Mouse (Mus musculus) neural tube, embryonic 10.5 days (tissue): ENCODE measurements around the gene Gm20441.
"Not testable (repeated sequence)": the region's sequence is repeated elsewhere in the genome, so short reads cannot be mapped to it uniquely, and the experiment has no call there.

Experiments used
- DNase-seq: peaks from one replicate; pipeline ENCODE4 v3.0.0-alpha.2; 2017; ENCODE audit warnings: low spot score; ENCODE audit errors: extremely low spot score

The Gm20441 gene

GRCm38 (mm10) chr10:75779206-75780174 lies 1.3 kb downstream of the Gm20441 start:
- no peak for DNase-seq

GRCm38 (mm10) chr10:75777885-75778284 lies 2.9 kb downstream of the Gm20441 start:
- DNase-seq, result no peak

- DNase-seq, result no peak
Observed at GRCm38 (mm10) chr10:75776562-75776961, 4.2 kb downstream of the Gm20441 start.

GRCm38 (mm10) chr10:75774587-75774986 lies 6.2 kb downstream of the Gm20441 start:
- DNase-seq, result no peak

- no peak for DNase-seq
Observed at GRCm38 (mm10) chr10:75774102-75774501, 6.7 kb downstream of the Gm20441 start.

GRCm38 (mm10) chr10:75772795-75773664 lies 7.7 kb downstream of the Gm20441 start, which contains the start of gene Ddt:
Gene Ddt, minus strand, starts transcription at chr10:75773414.
- DNase-seq, result peak; percentile 89

- not testable (repeated sequence) for DNase-seq
Observed at GRCm38 (mm10) chr10:75767756-75768155, 13.0 kb downstream of the Gm20441 start.

GRCm38 (mm10) chr10:75766856-75767255 lies 13.9 kb downstream of the Gm20441 start:
- DNase-seq, result no peak

GRCm38 (mm10) chr10:75764519-75765473 lies 16.0 kb downstream of the Gm20441 start:
- peak; percentile 89 for DNase-seq

GRCm38 (mm10) chr10:75763682-75764518 lies 16.9 kb downstream of the Gm20441 start, which contains the start of gene Cabin1:
Gene Cabin1, minus strand, starts transcription at chr10:75764341.
- peak; percentile 100 for DNase-seq

GRCm38 (mm10) chr10:75762413-75762812 lies 18.3 kb downstream of the Gm20441 start:
- DNase-seq, result no peak

GRCm38 (mm10) chr10:75760311-75760710 lies 20.4 kb downstream of the Gm20441 start:
- no peak for DNase-seq

GRCm38 (mm10) chr10:75756719-75757118 lies 24.0 kb downstream of the Gm20441 start:
- no peak for DNase-seq

GRCm38 (mm10) chr10:75744017-75744416 lies 36.7 kb downstream of the Gm20441 start:
- peak; percentile 79 for DNase-seq

- DNase-seq, result no peak
Observed at GRCm38 (mm10) chr10:75743369-75743768, 37.4 kb downstream of the Gm20441 start.

- no peak for DNase-seq
Observed at GRCm38 (mm10) chr10:75740866-75741265, 39.9 kb downstream of the Gm20441 start.

- DNase-seq, result no peak
Observed at GRCm38 (mm10) chr10:75725449-75725848, 55.3 kb downstream of the Gm20441 start.
